Mouse (Mus musculus) lung, adult 2 months (tissue): Measurements from ENCODE around the gene Pcca. TPM values are rescaled to one million over a fixed set of nuclear protein-coding genes. Genes with fewer than 3 reads are reported as not detected.

Source experiments
- DNase-seq: peaks from one replicate; pipeline ENCODE4 v3.0.0; 2022
- H3K4me1 ChIP-seq: fragments of 200-500 bp; 2 replicates; pipeline ENCODE4 v1.6.1; 2011; ENCODE audit warnings: low read length; ENCODE audit not compliant: control insufficient read depth, insufficient read depth
- H3K4me3 ChIP-seq: fragments of 200-500 bp; replicated peaks from 2 replicates; pipeline ENCODE3; 2011; ENCODE audit warnings: low read depth, mild to moderate bottlenecking, control low read depth, low read length; ENCODE audit errors: extremely low read depth
- CTCF ChIP-seq: fragments of 200-500 bp; IDR thresholded peaks from 2 replicates; pipeline ENCODE4 v1.5.1; 2011; ENCODE audit warnings: mild to moderate bottlenecking, low read length, control low read depth; ENCODE audit not compliant: insufficient read depth
- POLR2A ChIP-seq: fragments of 200-500 bp; IDR thresholded peaks from 2 replicates; pipeline ENCODE4 v1.6.1; 2011; ENCODE audit warnings: low read depth, mild to moderate bottlenecking, control low read depth, low read length, borderline replicate concordance; ENCODE audit errors: extremely low read depth
- WGBS: fragments of 180-500 bp; shearing (Covaris S2); methylation state at CpG from one replicate; pipeline ENCODE4 v1.1.7; 2018; 5-methylcytosine and 5-hydroxymethylcytosine counted together
- polyA plus RNA-seq: library from polyadenylated mRNA; depleted of rRNA; stranded (reverse); fragments of >200 nt; gene quantifications from 2 replicates; pipeline ENCODE4 v1.2.3, GENCODE M21; 2012

Gene Pcca
- polyA plus RNA-seq, 1 experiment = 18.7 TPM

DNA sequence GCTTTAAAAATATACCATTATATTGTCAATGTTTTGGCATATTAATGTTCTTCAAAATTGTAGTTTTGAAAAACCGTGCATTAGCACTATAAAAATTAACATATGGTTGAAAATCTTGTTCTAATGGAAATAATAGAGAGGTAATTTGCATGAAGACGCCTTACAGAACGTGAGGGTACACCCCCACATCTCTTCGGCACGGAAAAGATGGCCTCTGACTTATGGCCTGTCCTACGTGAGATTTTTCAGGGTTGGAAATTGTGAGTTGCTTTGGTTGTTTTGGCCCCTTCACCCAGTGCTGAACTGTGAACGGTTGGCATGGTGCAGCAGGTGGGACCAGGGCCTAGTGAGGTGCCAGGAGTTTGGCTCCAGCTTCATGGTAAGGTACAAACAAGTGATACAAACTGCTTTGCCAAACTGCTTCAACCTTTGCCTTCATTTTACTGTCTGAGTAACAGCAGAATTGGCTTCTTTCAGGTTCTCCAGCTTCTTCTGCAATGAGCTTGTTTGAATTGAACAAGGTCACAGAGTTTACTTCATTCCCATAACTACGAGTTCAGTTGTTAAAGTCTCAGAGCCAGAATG, 185.5 kb downstream of the Pcca start:
- WGBS = 87% methylated on average over 8 of the region's 8 CpGs
- TF ChIP-seq CTCF = no peak
- no peak for TF ChIP-seq POLR2A
- DNase-seq = no peak
- Histone ChIP-seq H3K4me3 (no peak overlapping the region), H3K4me1 (peaks cover 2% of the 10 kb centered on the region; the same call in 1 of the 2 replicates)

DNA sequence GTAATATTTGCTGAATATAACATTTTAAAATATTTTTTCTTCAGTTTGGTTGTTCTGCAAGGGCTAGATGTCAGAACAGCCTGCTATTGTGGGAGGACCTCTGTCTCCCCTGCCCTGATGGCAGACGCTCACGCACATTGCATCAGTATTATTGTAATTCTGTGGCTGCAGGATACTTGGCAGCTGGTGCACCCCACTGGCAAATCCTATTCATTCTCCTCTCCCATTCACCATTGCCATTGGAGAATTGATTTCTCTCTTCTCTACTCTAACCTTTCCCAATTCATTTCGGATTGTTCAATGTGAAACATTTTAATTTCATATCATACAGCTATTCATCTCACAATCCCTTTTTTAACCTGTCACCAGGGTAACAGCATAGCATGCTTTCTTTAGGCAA, 186.9 kb downstream of the Pcca start:
- WGBS = 76% methylated on average over 3 of the region's 3 CpGs
- Histone ChIP-seq H3K4me3 (no peak overlapping the region), H3K4me1 (peaks cover 2% of the 10 kb centered on the region; the same call in 1 of the 2 replicates)
- no peak for DNase-seq
- TF ChIP-seq CTCF = no peak
- no peak for TF ChIP-seq POLR2A

DNA sequence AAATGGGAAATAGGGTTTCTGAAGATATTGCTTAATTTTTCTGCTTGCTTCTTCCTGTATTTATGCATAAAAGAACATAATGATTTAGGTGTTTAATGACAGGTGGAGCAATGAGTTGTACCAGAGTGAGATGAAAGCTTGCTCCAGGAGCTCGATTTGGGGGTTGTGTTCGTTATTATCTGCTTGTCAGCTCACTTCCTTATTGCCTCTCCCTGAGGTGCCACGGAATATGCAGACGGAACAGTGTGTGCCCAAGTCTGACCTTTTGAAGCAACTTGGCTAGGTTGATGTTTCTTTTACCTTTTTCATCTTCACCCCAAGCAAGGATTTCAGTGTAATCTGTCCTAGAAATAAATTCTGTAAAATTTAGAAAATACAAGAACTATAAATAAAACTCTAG, 187.6 kb downstream of the Pcca start:
- 29% methylated on average over 4 of the region's 4 CpGs for WGBS
- TF ChIP-seq CTCF (no peak), POLR2A (no peak)
- peaks cover 2% of the 10 kb centered on the region; the same call in 1 of the 2 replicates for H3K4me1 ChIP-seq

DNA sequence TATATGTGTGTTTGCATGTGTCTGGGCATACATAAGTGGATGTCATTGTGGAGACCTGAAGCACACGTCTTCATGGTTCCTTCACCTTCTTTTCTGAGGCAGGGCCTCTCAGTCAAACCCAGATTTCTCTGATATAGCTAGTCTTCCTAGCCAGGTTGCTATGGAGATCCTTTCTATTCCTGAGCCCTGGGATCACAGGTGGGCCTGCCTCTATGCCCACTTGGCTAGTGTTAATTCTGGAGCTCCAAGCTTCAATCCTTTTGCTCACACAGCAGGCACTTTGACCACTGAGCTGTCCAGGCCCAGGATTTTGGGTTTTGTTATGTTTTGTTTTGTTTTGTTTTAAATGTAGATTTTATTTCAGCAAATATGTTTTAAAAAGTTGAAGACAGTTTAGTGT, 192.3 kb downstream of the Pcca start:
- WGBS = 87% methylated on average over 1 of the region's 1 CpGs
- no peak for DNase-seq
- H3K4me1 ChIP-seq = no peaks in the 10 kb centered on the region
- H3K4me3 ChIP-seq = no peak overlapping the region
- TF ChIP-seq POLR2A = no peak
- no peak for TF ChIP-seq CTCF

More for the DNA sequence above, 187.6 kb downstream of the Pcca start:
- no peak overlapping the region for H3K4me3 ChIP-seq
- DNase-seq = no peak

DNA sequence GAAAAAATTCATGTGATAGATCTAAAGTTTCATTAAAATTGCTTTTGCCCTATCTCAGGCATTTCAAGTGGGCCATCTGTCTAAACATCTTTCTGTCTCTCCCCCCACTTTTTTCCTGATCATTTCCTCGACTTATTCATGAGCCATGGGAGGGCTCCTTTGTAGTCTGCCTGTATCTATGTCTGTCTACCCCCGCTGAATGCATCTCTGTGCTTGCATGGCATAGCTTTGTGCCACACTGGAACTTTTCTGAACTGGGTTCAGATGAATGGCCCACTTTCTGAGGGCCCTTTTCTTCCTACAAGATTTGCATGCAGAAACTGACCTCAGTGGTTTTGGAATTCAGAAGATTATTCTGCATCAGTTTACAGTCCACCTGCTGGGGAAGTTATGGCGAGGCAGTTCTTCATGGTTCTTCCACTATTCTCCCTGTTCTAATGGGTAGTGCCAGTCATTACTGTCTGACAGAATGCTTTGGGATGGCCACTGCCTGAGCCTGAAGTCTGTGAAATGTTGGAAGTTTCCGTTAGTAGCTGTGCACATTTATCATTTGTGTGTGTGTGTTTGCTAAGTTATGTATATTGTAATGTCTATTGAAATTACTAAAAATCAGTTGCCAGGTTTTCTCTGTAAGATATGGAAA, 195.4 kb downstream of the Pcca start:
- no peak for DNase-seq
- no peak overlapping the region for H3K4me3 ChIP-seq
- TF ChIP-seq CTCF (no peak), POLR2A (no peak)
- WGBS = 79% methylated on average over 4 of the region's 4 CpGs
- no peaks in the 10 kb centered on the region for H3K4me1 ChIP-seq

DNA sequence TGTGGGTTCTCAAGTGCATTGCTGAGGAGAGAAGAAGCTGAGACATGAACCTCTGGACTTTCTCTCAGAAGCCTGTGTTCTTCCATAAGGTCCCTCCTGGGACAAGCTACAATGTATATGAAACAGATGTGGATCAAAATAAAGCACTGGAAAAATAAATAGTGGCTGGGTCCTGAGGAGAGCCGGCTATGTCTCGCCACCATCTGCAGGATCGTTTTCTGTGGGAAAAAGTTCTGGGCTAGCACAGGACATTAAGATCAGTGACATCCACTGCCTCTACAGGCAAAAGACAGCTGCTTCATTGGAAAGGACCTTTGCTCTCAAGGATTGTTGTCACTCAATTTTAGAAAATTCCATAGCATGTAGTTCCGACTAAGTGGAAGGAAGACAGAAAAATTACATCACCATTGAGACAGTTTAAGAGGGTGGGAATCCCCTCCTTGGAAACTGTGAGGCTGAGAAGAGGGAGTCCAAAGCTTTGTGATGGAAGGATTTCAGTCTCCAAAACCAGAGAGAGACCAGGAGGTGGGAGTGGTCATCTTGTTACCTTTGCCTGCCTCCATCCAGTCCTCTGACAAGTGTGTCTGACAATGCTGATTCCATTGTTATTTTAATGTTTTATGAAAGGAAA, 196.9 kb downstream of the Pcca start:
- Histone ChIP-seq H3K4me1 (no peaks in the 10 kb centered on the region), H3K4me3 (no peak overlapping the region)
- no peak for DNase-seq
- no peak for TF ChIP-seq POLR2A
- no peak for TF ChIP-seq CTCF
- 70% methylated on average over 4 of the region's 4 CpGs for WGBS

DNA sequence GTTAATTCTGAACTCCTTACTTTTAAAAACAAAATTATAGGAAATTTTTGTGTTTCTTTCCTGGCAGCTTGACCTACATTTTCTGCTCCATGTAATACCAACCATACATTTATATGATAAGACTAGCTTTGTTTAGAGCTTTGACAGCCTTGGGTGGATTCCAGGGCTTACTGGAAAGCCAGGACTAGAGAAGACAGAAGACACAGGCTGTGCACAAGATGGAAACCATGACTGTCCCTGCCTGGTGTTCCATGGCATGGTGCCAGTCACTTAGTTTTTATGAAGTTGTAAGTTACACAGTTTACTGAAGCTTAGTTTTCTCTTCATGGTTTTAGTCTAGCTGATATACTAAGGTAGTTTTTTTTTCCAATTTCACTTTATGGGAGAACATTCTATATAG, 202.7 kb downstream of the Pcca start:
- no peak for TF ChIP-seq CTCF
- no peak for TF ChIP-seq POLR2A
- Histone ChIP-seq H3K4me3 (no peak overlapping the region), H3K4me1 (no peaks in the 10 kb centered on the region)
- no peak for DNase-seq

DNA sequence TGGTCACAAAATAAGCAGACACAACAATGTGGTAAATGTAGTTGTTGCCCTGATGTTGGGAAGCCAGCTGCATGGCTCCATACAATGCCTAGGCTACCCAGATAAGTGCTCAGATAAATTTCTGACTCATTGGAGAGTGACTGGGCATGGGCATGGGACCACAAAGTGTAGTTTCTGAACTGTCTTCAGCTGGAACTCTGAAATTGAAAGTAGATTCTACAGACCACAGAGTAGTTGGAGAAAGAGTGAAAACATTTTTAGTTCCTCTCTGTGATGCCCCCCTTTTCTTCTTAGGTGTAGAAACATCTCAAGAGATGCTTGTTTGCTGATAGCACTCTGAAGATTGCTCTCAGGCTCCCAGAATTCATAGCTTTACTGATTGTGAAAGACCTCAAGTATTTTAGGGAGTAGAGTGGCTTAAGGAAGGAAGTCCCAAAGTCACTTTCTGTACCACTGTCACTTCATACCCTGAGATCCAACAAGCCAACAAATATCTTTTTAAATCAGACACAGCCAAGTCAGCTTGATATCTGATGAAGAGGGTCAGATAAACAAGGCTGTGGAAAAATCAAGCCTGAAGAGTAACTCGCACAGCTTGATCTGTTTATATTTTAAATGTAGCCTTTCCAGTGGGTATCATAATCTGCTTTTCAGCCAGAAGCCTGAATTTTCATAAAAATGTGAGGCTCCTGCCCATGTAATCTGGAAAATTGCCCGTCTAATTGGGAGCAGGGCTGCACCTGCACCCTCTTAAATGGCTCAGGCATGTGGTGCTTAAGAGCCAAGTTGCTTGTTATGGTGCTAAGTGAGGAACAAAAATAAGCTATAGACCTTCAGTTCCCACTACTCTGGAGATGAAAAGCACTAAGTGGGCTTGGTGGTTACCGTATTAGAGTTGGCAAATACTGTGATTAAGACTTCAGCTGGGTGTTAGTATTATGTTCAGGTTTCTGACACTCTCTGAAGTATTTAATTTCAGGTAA, 214.0 kb downstream of the Pcca start:
- WGBS = 63% methylated on average over 3 of the region's 3 CpGs
- H3K4me3 ChIP-seq = no peak overlapping the region
- H3K4me1 ChIP-seq = no peaks in the 10 kb centered on the region
- DNase-seq = no peak
- TF ChIP-seq POLR2A (no peak), CTCF (no peak)

DNA sequence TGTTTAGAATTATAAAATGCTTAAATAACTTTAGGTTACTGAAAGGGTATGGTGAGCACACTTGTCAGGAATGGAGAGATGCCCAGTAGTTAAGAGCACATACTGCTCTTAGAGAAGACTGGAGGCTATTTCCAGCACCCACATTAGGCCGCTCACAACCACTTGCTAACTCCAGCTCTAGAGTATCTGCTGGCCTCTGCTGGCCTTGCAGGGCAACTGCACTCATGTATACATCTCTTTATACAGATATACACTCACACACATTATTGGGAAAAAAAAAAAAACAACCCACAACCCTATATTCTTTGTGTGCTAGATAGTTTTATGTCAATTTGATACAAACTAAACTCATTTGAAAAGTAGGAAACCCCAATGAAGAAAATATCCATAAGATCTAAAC, 217.4 kb downstream of the Pcca start:
- H3K4me1 ChIP-seq = no peaks in the 10 kb centered on the region
- TF ChIP-seq CTCF = no peak
- TF ChIP-seq POLR2A = no peak
- WGBS = 97% methylated on average over 1 of the region's 1 CpGs
- DNase-seq = no peak
- H3K4me3 ChIP-seq = no peak overlapping the region
